Mouse (Mus musculus) skeletal muscle tissue, adult 2 months (tissue): ENCODE results near the gene Dock9.

Experiments used
- DNase-seq: peaks from one replicate; pipeline ENCODE4 v3.0.0-alpha.2; 2012; ENCODE audit warnings: low read depth, low spot score

Dock9 gene

GRCm38 (mm10) chr14:121797457-121798410 lies at the start of gene Dock9:
Dock9 (minus strand) TSS chr14:121797837.
- DNase-seq = peak; percentile 82

DNA sequence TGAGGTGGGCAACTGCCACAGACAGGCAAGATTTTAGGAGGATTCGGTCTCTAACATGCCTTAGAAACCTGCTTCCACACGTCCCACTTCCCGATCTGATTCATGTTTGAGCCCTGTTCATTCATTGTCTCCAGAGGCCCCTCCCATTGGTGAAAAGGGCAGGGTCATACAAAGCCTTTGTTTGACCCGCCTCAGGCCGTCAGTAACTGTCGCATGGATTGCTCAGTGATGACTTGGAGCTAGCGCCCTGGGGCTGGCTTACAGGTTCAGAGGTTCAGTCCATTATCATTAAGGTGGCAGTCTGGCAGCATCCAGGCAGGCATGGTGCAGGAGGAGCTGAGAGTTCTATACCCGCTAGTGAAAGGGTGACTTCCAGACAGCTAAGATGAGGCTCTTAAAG lies 46.8 kb upstream of the Dock9 start:
- DNase-seq = no peak

GRCm38 (mm10) chr14:121840217-121840616 lies 42.6 kb upstream of the Dock9 start:
- DNase-seq = peak; percentile 47

GRCm38 (mm10) chr14:121838161-121838560 lies 40.5 kb upstream of the Dock9 start:
- DNase-seq = no peak

DNA sequence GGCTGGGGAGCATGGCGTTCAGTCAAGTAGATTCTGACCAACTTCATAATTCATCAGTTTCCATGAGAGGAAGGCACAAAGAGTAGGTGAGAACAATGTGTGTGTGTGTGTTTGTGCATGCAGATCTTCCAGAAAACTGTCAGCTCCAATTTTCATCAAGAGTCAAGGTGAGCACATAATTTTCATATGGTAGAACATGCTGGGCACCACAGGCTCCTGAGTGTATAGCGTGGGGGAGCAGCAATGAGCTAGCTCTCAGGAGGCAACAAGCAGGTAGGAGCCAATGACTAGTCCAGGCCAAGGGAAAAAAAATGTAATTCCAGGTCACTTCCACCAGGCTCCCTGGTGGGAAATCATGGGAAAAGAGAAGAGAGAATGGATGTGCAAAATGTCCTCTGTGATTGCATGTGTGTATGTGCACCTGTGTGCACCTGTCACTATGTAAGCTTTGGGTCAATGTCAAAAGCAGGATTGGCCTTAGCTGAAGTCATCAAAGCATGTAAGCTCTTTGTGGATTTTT lies 35.4 kb upstream of the Dock9 start:
- DNase-seq = no peak

GRCm38 (mm10) chr14:121829816-121830442 lies 32.3 kb upstream of the Dock9 start:
- no peak for DNase-seq

GRCm38 (mm10) chr14:121827091-121827490 lies 29.5 kb upstream of the Dock9 start:
- no peak for DNase-seq

- peak; percentile 74 for DNase-seq
Measured at GRCm38 (mm10) chr14:121825521-121826445, 28.1 kb upstream of the Dock9 start.

DNA sequence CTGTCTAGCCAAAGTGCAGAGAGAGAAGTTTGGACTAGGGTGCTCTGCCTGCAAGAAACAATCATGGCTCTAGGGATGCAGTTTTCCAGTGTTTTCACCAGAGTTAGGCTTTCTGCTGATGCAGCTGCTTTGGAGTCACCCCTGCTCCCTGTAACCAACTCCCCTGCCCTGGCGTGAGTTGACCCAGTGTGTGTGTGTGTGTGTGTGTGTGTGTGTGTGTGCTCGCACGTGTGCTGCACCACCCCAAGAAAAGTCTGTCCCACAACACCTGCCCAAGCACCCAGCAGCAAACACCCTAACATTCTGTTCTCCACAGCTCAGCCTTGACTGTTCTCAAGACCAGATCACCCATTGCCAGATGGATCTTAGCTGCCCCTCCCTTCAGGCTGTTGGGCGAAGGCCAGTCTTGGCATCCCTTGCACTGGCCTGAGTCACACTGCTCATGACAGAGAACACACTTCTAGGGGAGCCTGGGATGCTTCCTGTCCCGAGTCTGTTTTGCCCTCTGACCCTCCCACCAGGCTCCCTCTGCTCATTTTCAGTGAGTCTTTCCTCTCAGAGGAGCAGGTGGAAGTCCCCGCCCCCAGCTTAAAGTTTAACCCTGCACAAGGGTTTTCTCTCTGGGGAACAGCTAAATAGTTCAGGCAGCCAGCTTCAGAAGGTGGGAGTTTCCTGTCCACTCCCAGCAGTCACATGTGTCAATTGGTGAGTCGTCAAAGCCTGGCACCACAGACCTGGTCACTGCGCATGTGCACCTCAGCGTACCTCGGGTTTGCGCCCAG lies 26.9 kb upstream of the Dock9 start:
- DNase-seq = peak; percentile 91

DNA sequence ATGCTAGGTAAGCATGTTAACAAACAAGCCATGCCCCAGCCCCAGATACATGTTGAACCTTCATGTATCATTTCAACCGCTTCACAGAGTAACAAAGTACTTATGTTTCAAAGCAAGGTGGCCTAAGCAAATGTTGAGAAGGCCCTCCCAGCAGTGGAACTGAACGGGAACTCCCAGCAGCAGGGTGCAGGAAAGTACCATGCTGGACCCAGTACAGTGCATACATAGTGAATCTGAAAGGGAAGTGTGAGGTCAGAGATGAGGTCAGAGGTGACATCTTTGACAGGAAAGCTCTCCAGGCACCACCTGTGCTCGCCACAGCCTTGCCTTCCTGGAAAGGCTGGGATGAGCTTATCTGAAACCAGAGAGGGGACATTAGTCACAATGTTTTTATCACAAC lies 25.4 kb upstream of the Dock9 start:
- no peak for DNase-seq

DNA sequence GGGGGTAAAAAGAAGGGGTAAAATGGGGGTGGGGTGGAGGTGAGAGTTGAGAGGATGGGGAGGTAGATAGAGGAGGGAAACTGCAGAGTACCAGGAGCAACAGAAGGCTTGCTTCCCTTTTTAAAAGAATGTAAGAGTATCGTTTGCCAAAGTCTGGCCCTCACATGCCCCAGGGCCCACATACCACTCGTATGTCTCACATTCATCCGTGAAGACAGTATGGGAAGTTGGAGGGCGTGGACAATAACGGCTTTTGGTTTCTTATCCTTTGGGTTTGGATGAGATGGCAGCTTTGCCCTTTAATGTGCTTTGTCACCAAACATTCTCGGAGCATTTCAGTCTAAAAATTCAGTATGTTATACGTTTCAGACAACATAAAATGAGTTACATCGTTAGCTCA lies 24.9 kb upstream of the Dock9 start:
- DNase-seq = no peak

DNA sequence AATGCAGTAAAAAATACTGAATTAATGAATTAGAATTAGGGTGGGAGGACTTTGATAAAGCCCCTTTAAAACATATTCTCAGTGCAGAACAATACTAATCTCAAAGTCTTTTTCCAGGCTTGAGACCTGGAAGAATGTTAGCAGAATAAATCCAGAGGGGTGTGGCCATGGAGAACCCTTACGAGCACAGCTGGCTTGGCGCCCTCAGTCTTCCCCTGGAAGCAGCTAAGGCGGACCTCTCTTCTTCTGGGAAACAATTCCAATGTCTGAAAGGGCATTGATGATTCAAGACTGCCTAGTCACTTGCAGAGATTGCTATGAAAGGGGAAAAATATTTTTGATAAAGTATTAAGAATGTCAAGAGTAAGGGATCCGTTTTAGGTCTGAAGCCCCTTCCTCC lies 9.2 kb upstream of the Dock9 start:
- DNase-seq = no peak

DNA sequence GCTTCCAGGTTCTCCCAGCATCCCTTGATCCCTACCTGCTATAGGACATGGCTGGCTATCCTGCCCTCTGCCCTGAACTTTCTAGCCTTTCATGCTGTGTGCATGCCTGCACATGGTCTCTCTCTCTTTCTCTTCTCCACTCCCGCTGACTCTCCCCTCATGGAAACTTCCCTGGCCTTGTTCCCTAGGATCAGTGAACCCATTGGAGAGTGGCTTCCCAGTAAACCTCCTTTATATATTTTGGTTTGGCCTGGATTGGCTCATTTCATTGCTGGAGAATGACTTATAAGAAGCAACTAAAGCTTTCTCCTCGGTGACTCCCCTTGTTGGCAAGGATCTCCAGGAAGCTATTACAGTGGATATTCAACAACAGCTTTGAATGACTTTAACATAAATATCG lies 8.7 kb upstream of the Dock9 start:
- DNase-seq = no peak

GRCm38 (mm10) chr14:121804461-121804860 lies 6.8 kb upstream of the Dock9 start:
- no peak for DNase-seq

- no peak for DNase-seq
Measured at GRCm38 (mm10) chr14:121800962-121801361, 3.3 kb upstream of the Dock9 start.

- DNase-seq = no peak
Measured at GRCm38 (mm10) chr14:121799112-121799511, 1.5 kb upstream of the Dock9 start.

- DNase-seq = peak; percentile 92
Measured at GRCm38 (mm10) chr14:121798411-121798799, 768 bp upstream of the Dock9 start.

DNA sequence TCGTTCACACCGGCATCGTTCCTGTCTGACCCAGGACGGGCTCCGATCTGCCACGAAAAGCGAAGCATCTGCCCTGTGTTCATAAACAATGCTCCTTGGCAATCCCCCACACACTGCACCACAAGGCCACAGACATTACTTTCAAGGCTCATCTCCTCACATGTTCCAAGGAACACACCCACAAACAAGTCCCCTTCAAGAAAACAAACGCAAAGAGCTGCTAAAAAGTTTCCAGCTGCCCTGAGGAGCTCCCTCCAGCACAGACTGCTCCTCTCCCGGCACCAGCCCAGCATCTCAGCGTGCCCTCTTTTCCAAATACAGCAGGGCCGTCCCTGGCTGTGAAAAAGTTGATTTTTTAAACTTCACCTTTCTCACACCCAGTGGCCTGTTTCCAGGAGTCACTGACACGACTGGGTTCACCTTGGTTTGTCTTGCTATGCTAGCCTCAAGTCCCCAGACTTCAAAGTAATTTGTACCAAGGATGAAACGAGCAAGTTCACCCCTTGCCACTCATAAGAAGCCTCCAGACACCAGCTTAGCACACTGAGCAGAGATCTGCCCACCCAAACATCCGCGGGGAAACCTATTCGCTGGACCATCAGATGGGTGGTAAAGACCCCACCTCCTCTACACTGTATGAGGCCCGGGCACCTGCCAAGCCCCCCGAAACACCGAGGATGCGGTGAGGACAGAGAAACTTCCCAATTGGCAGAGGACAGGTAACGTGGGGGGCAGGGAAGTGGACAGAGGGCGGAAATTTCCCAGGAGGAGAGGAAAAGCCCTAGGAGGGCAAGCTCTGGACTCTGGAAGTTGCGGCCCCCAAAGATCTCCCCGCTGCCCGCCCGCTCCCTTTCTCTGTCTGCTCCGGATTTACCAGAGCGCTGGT lies 823 bp downstream of the Dock9 start:
- no peak for DNase-seq

DNA sequence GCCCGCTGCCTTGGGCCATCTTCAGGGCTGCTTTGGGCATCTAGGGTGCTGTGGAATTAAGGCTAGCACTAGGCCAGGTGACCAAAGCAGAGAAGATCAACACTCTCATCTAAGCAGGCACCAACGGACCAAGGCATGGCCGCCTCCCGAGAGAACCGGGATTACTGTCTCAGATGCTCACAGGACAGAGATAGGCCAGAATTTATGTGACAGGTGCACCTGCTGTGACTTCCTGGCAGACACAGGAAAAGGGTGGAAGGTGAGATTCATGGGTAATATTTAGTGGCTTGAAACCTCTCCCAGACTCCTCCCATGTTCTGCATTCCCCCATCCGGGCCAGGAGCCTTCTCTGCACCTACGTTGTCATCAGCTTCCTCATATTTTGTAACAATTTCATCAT lies 2.1 kb downstream of the Dock9 start:
- no peak for DNase-seq

GRCm38 (mm10) chr14:121793639-121794038 lies 4.0 kb downstream of the Dock9 start:
- DNase-seq = no peak
